Mouse (Mus musculus): Measurements from ENCODE around the gene Olfr730.

Gene Olfr730

DNA sequence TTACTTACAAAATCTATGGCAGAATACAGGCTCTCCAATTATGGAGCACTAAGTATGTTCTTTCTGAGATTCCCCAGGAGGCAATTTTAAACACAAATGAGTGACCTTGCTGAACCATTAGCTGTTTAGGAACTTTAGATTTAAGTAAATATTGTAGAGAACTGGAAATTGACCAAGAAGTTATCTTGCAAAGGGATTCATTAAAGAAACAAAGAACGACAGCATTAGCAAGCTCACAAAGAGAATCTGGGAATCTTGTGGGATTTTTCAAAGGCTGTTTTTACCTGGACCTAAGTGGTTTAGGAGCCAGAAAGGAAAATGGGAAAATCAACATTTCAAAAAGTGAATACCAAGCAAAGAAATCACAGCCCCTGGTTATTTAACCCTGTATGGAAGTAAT, at the start of gene Olfr730:
Gene Olfr730 (minus strand): TSS at position 101 of the 400 bp plus-strand sequence.
- ATAC-seq (ENCODE audit: insufficient number of reproducible peaks, low FRiP score, low TSS enrichment): no peak

DNA sequence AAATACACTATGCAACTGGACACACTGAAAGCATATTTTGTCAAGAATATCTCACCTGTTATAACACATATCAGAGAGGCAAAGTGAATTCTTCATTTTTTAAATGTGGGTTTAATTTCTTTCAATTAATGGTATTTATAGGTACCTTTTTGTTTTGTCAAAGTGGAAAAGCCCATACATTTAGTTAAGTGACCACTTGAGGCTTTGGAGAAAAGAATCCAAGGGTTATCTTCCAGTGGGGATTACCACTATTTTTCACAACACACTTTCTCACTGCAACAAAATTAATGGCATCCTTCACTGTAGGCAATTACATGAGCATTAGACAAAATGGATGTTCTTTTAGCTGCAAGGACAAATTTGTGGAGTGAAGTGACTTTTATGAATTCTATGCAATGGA, 35.2 kb downstream of the Olfr730 start, which contains the start of gene Olfr729:
Gene Olfr729 (minus strand): TSS at position 101 of the 400 bp plus-strand sequence.
- ATAC-seq (ENCODE audit: insufficient number of reproducible peaks, low FRiP score, low TSS enrichment): no peak

DNA sequence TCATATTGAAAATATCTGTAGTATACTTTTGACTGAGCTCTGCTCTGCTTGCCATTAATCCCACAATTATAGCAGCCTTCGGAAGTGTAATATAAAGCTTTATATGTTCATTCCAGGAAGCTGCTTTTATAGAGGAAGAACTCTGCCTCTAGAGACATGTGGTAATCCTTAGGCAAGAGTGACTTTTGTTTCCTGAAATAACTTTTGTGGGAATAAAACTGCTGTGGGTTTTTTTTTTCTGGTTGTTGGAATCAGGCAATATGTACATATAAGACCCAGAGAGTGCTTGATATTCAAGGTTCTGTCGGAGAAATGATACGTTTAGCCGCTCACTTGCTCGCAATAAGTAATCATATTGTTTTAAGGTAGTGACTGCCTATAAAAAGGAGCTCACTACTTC, 45.4 kb downstream of the Olfr730 start, which contains the start of gene Olfr728:
Gene Olfr728 (minus strand): TSS at position 101 of the 400 bp plus-strand sequence.
- ATAC-seq (ENCODE audit: insufficient number of reproducible peaks, low FRiP score, low TSS enrichment): no peak

Data from cerebellum, adult (tissue).